Mouse (Mus musculus) lung, adult 2 months (tissue): Measurements from ENCODE around the gene Rell1. TPM values are rescaled to one million over a fixed set of nuclear protein-coding genes. Genes with fewer than 3 reads are reported as not detected.

ENCODE experiments used
- DNase-seq: peaks from one replicate; pipeline ENCODE4 v3.0.0; 2022
- H3K4me1 ChIP-seq: fragments of 200-500 bp; 2 replicates; pipeline ENCODE4 v1.6.1; 2011; ENCODE audit warnings: low read length; ENCODE audit not compliant: control insufficient read depth, insufficient read depth
- H3K4me3 ChIP-seq: fragments of 200-500 bp; replicated peaks from 2 replicates; pipeline ENCODE3; 2011; ENCODE audit warnings: low read depth, mild to moderate bottlenecking, control low read depth, low read length; ENCODE audit errors: extremely low read depth
- CTCF ChIP-seq: fragments of 200-500 bp; IDR thresholded peaks from 2 replicates; pipeline ENCODE4 v1.5.1; 2011; ENCODE audit warnings: mild to moderate bottlenecking, low read length, control low read depth; ENCODE audit not compliant: insufficient read depth
- POLR2A ChIP-seq: fragments of 200-500 bp; IDR thresholded peaks from 2 replicates; pipeline ENCODE4 v1.6.1; 2011; ENCODE audit warnings: low read depth, mild to moderate bottlenecking, control low read depth, low read length, borderline replicate concordance; ENCODE audit errors: extremely low read depth
- WGBS: fragments of 180-500 bp; shearing (Covaris S2); methylation state at CpG from one replicate; pipeline ENCODE4 v1.1.7; 2018; 5-methylcytosine and 5-hydroxymethylcytosine counted together
- polyA plus RNA-seq: library from polyadenylated mRNA; depleted of rRNA; stranded (reverse); fragments of >200 nt; gene quantifications from 2 replicates; pipeline ENCODE4 v1.2.3, GENCODE M21; 2012

Rell1 gene
- polyA plus RNA-seq, 1 experiment: 13.5 TPM

- TF ChIP-seq CTCF (no peak), POLR2A (no peak)
- no peak for DNase-seq
- H3K4me3 ChIP-seq: no peak overlapping the region
- 86% methylated on average over 11 of the region's 11 CpGs for WGBS
- peaks cover 9% of the 10 kb centered on the region for H3K4me1 ChIP-seq
These were observed 12.3 kb downstream of the Rell1 start for GRCm38 (mm10) chr5:63956411-63956810.

GRCm38 (mm10) chr5:63953401-63954032 is 15.2 kb downstream of the Rell1 start:
- TF ChIP-seq CTCF (no peak), POLR2A (no peak)
- H3K4me1 ChIP-seq: peaks cover 10% of the 10 kb centered on the region
- H3K4me3 ChIP-seq: no peak overlapping the region
- DNase-seq: no peak
- WGBS: 72% methylated on average over 15 of the region's 15 CpGs

GRCm38 (mm10) chr5:63952039-63952438 is 16.7 kb downstream of the Rell1 start:
- TF ChIP-seq POLR2A (no peak), CTCF (no peak)
- no peak overlapping the region for H3K4me3 ChIP-seq
- WGBS: 60% methylated on average over 6 of the region's 6 CpGs
- peaks cover 10% of the 10 kb centered on the region for H3K4me1 ChIP-seq
- DNase-seq: no peak

- DNase-seq: no peak
- Histone ChIP-seq H3K4me3 (no peak overlapping the region), H3K4me1 (peaks cover 10% of the 10 kb centered on the region)
- WGBS: 39% methylated on average over 11 of the region's 11 CpGs
- no peak for TF ChIP-seq CTCF
- no peak for TF ChIP-seq POLR2A
These were observed 17.2 kb downstream of the Rell1 start for GRCm38 (mm10) chr5:63951421-63951911.

- H3K4me3 ChIP-seq: no peak overlapping the region
- no peak for TF ChIP-seq CTCF
- no peak for TF ChIP-seq POLR2A
- no peak for DNase-seq
- 13% methylated on average over 3 of the region's 3 CpGs for WGBS
- H3K4me1 ChIP-seq: peaks cover 10% of the 10 kb centered on the region
These were observed 19.5 kb downstream of the Rell1 start for GRCm38 (mm10) chr5:63949195-63949594.

GRCm38 (mm10) chr5:63947526-63947925 is 21.2 kb downstream of the Rell1 start:
- Histone ChIP-seq H3K4me3 (no peak overlapping the region), H3K4me1 (peaks cover 10% of the 10 kb centered on the region)
- DNase-seq: no peak
- WGBS: 93% methylated on average over 8 of the region's 8 CpGs
- TF ChIP-seq CTCF (no peak), POLR2A (no peak)

- Histone ChIP-seq H3K4me1 (peaks cover 3% of the 10 kb centered on the region; the same call in 1 of the 2 replicates), H3K4me3 (no peak overlapping the region)
- TF ChIP-seq POLR2A: no peak
- DNase-seq: no peak
- 74% methylated on average over 9 of the region's 9 CpGs for WGBS
These were observed 25.4 kb downstream of the Rell1 start for GRCm38 (mm10) chr5:63943291-63943690.

- no peak for TF ChIP-seq CTCF
- TF ChIP-seq POLR2A: no peak
- Histone ChIP-seq H3K4me1 (peaks cover 5% of the 10 kb centered on the region), H3K4me3 (no peak overlapping the region)
- DNase-seq: no peak
- 45% methylated on average over 5 of the region's 5 CpGs for WGBS
These were observed 26.8 kb downstream of the Rell1 start for GRCm38 (mm10) chr5:63941891-63942290.

GRCm38 (mm10) chr5:63938575-63938974 is 30.1 kb downstream of the Rell1 start:
- H3K4me1 ChIP-seq: peaks cover 6% of the 10 kb centered on the region
- no peak for DNase-seq
- no peak overlapping the region for H3K4me3 ChIP-seq
- WGBS: 28% methylated on average over 4 of the region's 4 CpGs
- TF ChIP-seq POLR2A (no peak), CTCF (no peak)

GRCm38 (mm10) chr5:63936740-63937139 is 32.0 kb downstream of the Rell1 start:
- H3K4me1 ChIP-seq: peaks cover 11% of the 10 kb centered on the region
- no peak overlapping the region for H3K4me3 ChIP-seq
- no peak for TF ChIP-seq POLR2A
- TF ChIP-seq CTCF: no peak
- peak; percentile 45 for DNase-seq
- 32% methylated on average over 6 of the region's 6 CpGs for WGBS
